Mouse (Mus musculus): ENCODE data around the gene Dbnl. TPM values are rescaled to one million over a fixed set of nuclear protein-coding genes. Genes with fewer than 3 reads are reported as not detected.
A peak's percentile ranks its signal among the peaks of the same experiment; 100 is the strongest.

Gene Dbnl
- polyA plus RNA-seq, 1 experiment from 2014 or later, result 99.8 TPM

GRCm38 (mm10) chr11:5789071-5789753 is 924 bp downstream of the Dbnl start:
- ATAC-seq (ENCODE audit: low FRiP score, low TSS enrichment) (peak; percentile 4; the same call in 1 of the 2 replicates), DNase-seq (ENCODE audit: low spot score) (peak; percentile 20)
- Histone ChIP-seq H3K27ac (replicated peaks) (peak overlapping the region; percentile 97), H3K27me3 (ENCODE audit: control insufficient read depth, insufficient read depth, low read length) (no peaks in the 10 kb centered on the region), H3K4me1 (replicated peaks; ENCODE audit: control insufficient read depth, insufficient read depth) (peaks cover 5% of the 10 kb centered on the region; the same call in 1 of the 2 replicates), H3K4me2 (replicated peaks; ENCODE audit: low read depth) (peak overlapping the region; percentile 85), H3K9ac (ENCODE audit: low read length) (peak overlapping the region; percentile 86), H3K36me3 (ENCODE audit: control insufficient read depth, insufficient read depth, low read length) (0 out of 2 replicates have a peak, but pooled peaks cover 11% of the 10 kb centered on the region), H3K9me3 (ENCODE audit: control insufficient read depth, low read length) (no peaks in the 10 kb centered on the region), H3K4me3 (ENCODE audit: low read depth, low read length) (peak overlapping the region; percentile 90)
- 45% methylated on average over 6 of the region's 6 CpGs for WGBS
- TF ChIP-seq CTCF (IDR thresholded peaks at IDR 0.05; ENCODE audit: low read depth) (peak; percentile 39), EP300 (optimal IDR thresholded peaks at IDR 0.05) (no peak)

- ATAC-seq (ENCODE audit: low FRiP score, low TSS enrichment), result no peak
- Histone ChIP-seq H3K9ac (ENCODE audit: low read length) (0 out of 2 replicates have a peak overlapping the region, but pooled peaks have one; percentile 86), H3K36me3 (ENCODE audit: control insufficient read depth, insufficient read depth, low read length) (peaks cover 13% of the 10 kb centered on the region; the same call in 1 of the 2 replicates), H3K27me3 (ENCODE audit: control insufficient read depth, insufficient read depth, low read length) (no peaks in the 10 kb centered on the region), H3K9me3 (ENCODE audit: control insufficient read depth, low read length) (no peaks in the 10 kb centered on the region), H3K4me1 (replicated peaks; ENCODE audit: control insufficient read depth, insufficient read depth) (peaks cover 5% of the 10 kb centered on the region; the same call in 1 of the 2 replicates), H3K4me2 (replicated peaks; ENCODE audit: low read depth) (peak overlapping the region; percentile 85), H3K27ac (replicated peaks) (peak overlapping the region; percentile 97), H3K4me3 (ENCODE audit: low read depth, low read length) (peak overlapping the region; percentile 90; the same call in 1 of the 2 replicates)
- WGBS, result 74% methylated on average over 3 of the region's 3 CpGs
- no peak for TF ChIP-seq EP300 (optimal IDR thresholded peaks at IDR 0.05)
- DNase-seq (ENCODE audit: low spot score), result peak; percentile 12
Measured at GRCm38 (mm10) chr11:5789754-5790333, 1.6 kb downstream of the Dbnl start.

DNA sequence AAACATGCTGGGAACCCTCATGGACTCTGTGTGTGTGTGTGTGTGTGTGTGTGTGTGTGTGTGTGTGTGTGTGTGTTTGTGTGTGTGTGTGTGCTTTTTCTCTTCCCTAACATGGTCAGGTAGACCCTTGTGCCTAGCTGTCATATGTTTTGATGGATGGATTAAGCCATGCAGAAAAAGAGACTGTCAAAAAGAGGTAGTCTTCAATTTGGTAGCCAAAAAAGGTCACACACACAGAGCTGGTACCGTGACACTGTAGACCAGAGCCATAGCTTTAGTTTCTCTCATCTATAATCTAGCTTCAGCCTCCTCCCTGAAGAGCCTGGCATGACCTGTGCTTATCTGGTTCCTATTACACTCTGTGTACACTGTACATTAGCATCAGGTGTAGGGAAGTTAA is 2.1 kb downstream of the Dbnl start:
- ATAC-seq (ENCODE audit: low FRiP score, low TSS enrichment) (no peak), DNase-seq (ENCODE audit: low spot score) (no peak)
- WGBS, result 82% methylated on average over 1 of the region's 1 CpGs
- Histone ChIP-seq H3K4me2 (replicated peaks; ENCODE audit: low read depth) (no peak overlapping the region), H3K9me3 (ENCODE audit: control insufficient read depth, low read length) (no peaks in the 10 kb centered on the region), H3K9ac (ENCODE audit: low read length) (no peak overlapping the region), H3K36me3 (ENCODE audit: control insufficient read depth, insufficient read depth, low read length) (peaks cover 17% of the 10 kb centered on the region; the same call in 1 of the 2 replicates), H3K27me3 (ENCODE audit: control insufficient read depth, insufficient read depth, low read length) (no peaks in the 10 kb centered on the region), H3K27ac (replicated peaks) (no peak overlapping the region), H3K4me1 (replicated peaks; ENCODE audit: control insufficient read depth, insufficient read depth) (peaks cover 5% of the 10 kb centered on the region; the same call in 1 of the 2 replicates), H3K4me3 (ENCODE audit: low read depth, low read length) (no peak overlapping the region)
- TF ChIP-seq EP300 (optimal IDR thresholded peaks at IDR 0.05) (no peak), CTCF (IDR thresholded peaks at IDR 0.05; ENCODE audit: low read depth) (no peak)

GRCm38 (mm10) chr11:5795290-5795689 is 7.0 kb downstream of the Dbnl start:
- Histone ChIP-seq H3K4me3 (ENCODE audit: low read depth, low read length) (no peak overlapping the region), H3K4me2 (replicated peaks; ENCODE audit: low read depth) (no peak overlapping the region), H3K4me1 (replicated peaks; ENCODE audit: control insufficient read depth, insufficient read depth) (no peaks in the 10 kb centered on the region), H3K9ac (ENCODE audit: low read length) (no peak overlapping the region), H3K9me3 (ENCODE audit: control insufficient read depth, low read length) (no peaks in the 10 kb centered on the region), H3K36me3 (ENCODE audit: control insufficient read depth, insufficient read depth, low read length) (peaks cover 47% of the 10 kb centered on the region), H3K27ac (replicated peaks) (no peak overlapping the region), H3K27me3 (ENCODE audit: control insufficient read depth, insufficient read depth, low read length) (no peaks in the 10 kb centered on the region)
- no peak for ATAC-seq (ENCODE audit: low FRiP score, low TSS enrichment)
- TF ChIP-seq CTCF (IDR thresholded peaks at IDR 0.05; ENCODE audit: low read depth) (no peak), EP300 (optimal IDR thresholded peaks at IDR 0.05) (no peak)
- DNase-seq (ENCODE audit: low spot score), result no peak
- whole genome bisulfite sequencing, result 86% methylated on average over 9 of the region's 9 CpGs

- 89% methylated on average over 7 of the region's 7 CpGs for WGBS
- ATAC-seq (ENCODE audit: low FRiP score, low TSS enrichment) (no peak), DNase-seq (ENCODE audit: low spot score) (no peak)
- H3K9me3 ChIP-seq (ENCODE audit: control insufficient read depth, low read length), result no peaks in the 10 kb centered on the region
- H3K27me3 ChIP-seq (ENCODE audit: control insufficient read depth, insufficient read depth, low read length), result no peaks in the 10 kb centered on the region
- no peak overlapping the region for H3K4me2 ChIP-seq (replicated peaks; ENCODE audit: low read depth)
- no peak overlapping the region for H3K9ac ChIP-seq (ENCODE audit: low read length)
- H3K4me1 ChIP-seq (replicated peaks; ENCODE audit: control insufficient read depth, insufficient read depth), result no peaks in the 10 kb centered on the region
- TF ChIP-seq CTCF (IDR thresholded peaks at IDR 0.05; ENCODE audit: low read depth), result no peak
- no peak for TF ChIP-seq EP300 (optimal IDR thresholded peaks at IDR 0.05)
- H3K4me3 ChIP-seq (ENCODE audit: low read depth, low read length), result no peak overlapping the region
- H3K36me3 ChIP-seq (ENCODE audit: control insufficient read depth, insufficient read depth, low read length), result peaks cover 47% of the 10 kb centered on the region
- no peak overlapping the region for H3K27ac ChIP-seq (replicated peaks)
Measured at GRCm38 (mm10) chr11:5795706-5796105, 7.4 kb downstream of the Dbnl start.

DNA sequence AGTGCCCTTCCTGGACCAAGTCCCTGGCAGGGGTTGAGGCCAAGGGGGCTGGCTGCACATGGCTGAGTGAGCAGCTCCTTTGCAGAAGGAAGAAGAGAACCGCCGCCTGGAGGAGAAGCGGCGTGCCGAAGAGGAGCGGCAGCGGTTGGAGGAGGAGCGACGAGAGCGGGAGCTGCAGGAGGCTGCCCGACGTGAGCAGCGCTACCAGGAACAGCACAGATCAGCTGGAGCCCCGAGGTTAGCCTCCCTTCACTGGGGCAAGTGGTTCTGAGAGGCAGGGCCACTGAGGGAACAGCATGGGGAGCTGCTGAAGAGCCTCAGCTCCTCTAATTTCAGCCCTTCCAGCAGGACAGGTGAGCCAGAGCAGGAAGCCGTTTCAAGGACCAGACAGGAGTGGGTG is 8.7 kb downstream of the Dbnl start:
- ATAC-seq (ENCODE audit: low FRiP score, low TSS enrichment), result no peak
- WGBS, result 85% methylated on average over 13 of the region's 15 CpGs
- peaks cover 40% of the 10 kb centered on the region for H3K36me3 ChIP-seq (ENCODE audit: control insufficient read depth, insufficient read depth, low read length)

More for the DNA sequence above, 8.7 kb downstream of the Dbnl start:
- TF ChIP-seq EP300 (optimal IDR thresholded peaks at IDR 0.05) (no peak), CTCF (IDR thresholded peaks at IDR 0.05; ENCODE audit: low read depth) (no peak)
- H3K4me2 ChIP-seq (replicated peaks; ENCODE audit: low read depth), result no peak overlapping the region
- no peaks in the 10 kb centered on the region for H3K9me3 ChIP-seq (ENCODE audit: control insufficient read depth, low read length)
- DNase-seq (ENCODE audit: low spot score), result peak; percentile 12
- no peaks in the 10 kb centered on the region for H3K4me1 ChIP-seq (replicated peaks; ENCODE audit: control insufficient read depth, insufficient read depth)
- no peak overlapping the region for H3K27ac ChIP-seq (replicated peaks)
- no peak overlapping the region for H3K9ac ChIP-seq (ENCODE audit: low read length)
- H3K4me3 ChIP-seq (ENCODE audit: low read depth, low read length), result no peak overlapping the region
- H3K27me3 ChIP-seq (ENCODE audit: control insufficient read depth, insufficient read depth, low read length), result no peaks in the 10 kb centered on the region

Data from stomach, postnatal 0 days (tissue).